Mouse (Mus musculus): ENCODE data around the gene Sgo1. TPM values are rescaled to one million over a fixed set of nuclear protein-coding genes. Genes with fewer than 3 reads are reported as not detected.
A peak's percentile ranks its signal among the peaks of the same experiment; 100 is the strongest.
"Not testable (repeated sequence)": the region's sequence is repeated elsewhere in the genome, so short reads cannot be mapped to it uniquely, and the experiment has no call there.

The Sgo1 gene
- under 1 TPM in 1 of 2 experiments, not detected in 1; 0.73 TPM for total RNA-seq (2021)

- peak; percentile 96 for DNase-seq
These were observed at the start of gene Sgo1 for GRCm38 (mm10) chr17:53688877-53689802. Sgo1 (minus strand) TSS chr17:53689333.

GRCm38 (mm10) chr17:53718916-53719315 is 29.8 kb upstream of the Sgo1 start:
- not testable (repeated sequence) for DNase-seq

- DNase-seq, result no peak
These were observed 29.3 kb upstream of the Sgo1 start for GRCm38 (mm10) chr17:53718474-53718873.

- not testable (repeated sequence) for DNase-seq
These were observed 26.0 kb upstream of the Sgo1 start for GRCm38 (mm10) chr17:53715161-53715560.

GRCm38 (mm10) chr17:53714453-53714852 is 25.3 kb upstream of the Sgo1 start:
- no peak for DNase-seq

- not testable (repeated sequence) for DNase-seq
These were observed 8.4 kb upstream of the Sgo1 start for GRCm38 (mm10) chr17:53697521-53697920.

- DNase-seq, result peak in 1 of 2 experiments; percentile 13
These were observed 4.9 kb upstream of the Sgo1 start for GRCm38 (mm10) chr17:53694039-53694438.

- DNase-seq, result no peak
These were observed 813 bp upstream of the Sgo1 start for GRCm38 (mm10) chr17:53689946-53690345.

GRCm38 (mm10) chr17:53688321-53688720 is 812 bp downstream of the Sgo1 start:
- DNase-seq, result no peak

- peak; percentile 19 to 49 for DNase-seq
These were observed 10.4 kb downstream of the Sgo1 start for GRCm38 (mm10) chr17:53678716-53679115.

- no peak for DNase-seq
These were observed 18.7 kb downstream of the Sgo1 start for GRCm38 (mm10) chr17:53670453-53670852.

- no peak for DNase-seq
These were observed 24.3 kb downstream of the Sgo1 start for GRCm38 (mm10) chr17:53664703-53665382.

GRCm38 (mm10) chr17:53664267-53664666 is 24.9 kb downstream of the Sgo1 start:
- no peak for DNase-seq

- no peak for DNase-seq
These were observed 27.9 kb downstream of the Sgo1 start for GRCm38 (mm10) chr17:53661056-53661840.

- peak; percentile 16 to 17 for DNase-seq
These were observed 29.4 kb downstream of the Sgo1 start for GRCm38 (mm10) chr17:53659738-53660137.

GRCm38 (mm10) chr17:53659230-53659629 is 29.9 kb downstream of the Sgo1 start:
- no peak for DNase-seq

GRCm38 (mm10) chr17:53658668-53659067 is 30.5 kb downstream of the Sgo1 start:
- DNase-seq, result no peak

GRCm38 (mm10) chr17:53657391-53657790 is 31.7 kb downstream of the Sgo1 start:
- not testable (repeated sequence) for DNase-seq

- no peak for DNase-seq
These were observed 32.7 kb downstream of the Sgo1 start for GRCm38 (mm10) chr17:53656369-53656860.

GRCm38 (mm10) chr17:53655959-53656358 is 33.2 kb downstream of the Sgo1 start:
- DNase-seq, result no peak

- DNase-seq, result no peak
These were observed 34.1 kb downstream of the Sgo1 start for GRCm38 (mm10) chr17:53655081-53655480.

- DNase-seq, result peak in 1 of 2 experiments; percentile 4
These were observed 34.5 kb downstream of the Sgo1 start for GRCm38 (mm10) chr17:53654596-53654995.
